Mouse (Mus musculus): ENCODE data around the gene Pi16. TPM values are rescaled to one million over a fixed set of nuclear protein-coding genes. Genes with fewer than 3 reads are reported as not detected.
"Not testable (repeated sequence)": the region's sequence is repeated elsewhere in the genome, so short reads cannot be mapped to it uniquely, and the experiment has no call there.

Gene Pi16
- total RNA-seq, 2 experiments from 2014 or later: 4.8 to 8.5 TPM

- ATAC-seq (replicated peaks; ENCODE audit: poor library complexity): no peak
Measured at GRCm38 (mm10) chr17:29327691-29328090, 10.2 kb downstream of the Pi16 start.

GRCm38 (mm10) chr17:29330221-29330620 is 12.7 kb downstream of the Pi16 start:
- no peak for ATAC-seq (replicated peaks; ENCODE audit: poor library complexity)

- ATAC-seq (replicated peaks; ENCODE audit: poor library complexity): peak; percentile 75
Measured at GRCm38 (mm10) chr17:29330671-29331410, 13.4 kb downstream of the Pi16 start.

- ATAC-seq (replicated peaks; ENCODE audit: poor library complexity): no peak
Measured at GRCm38 (mm10) chr17:29332186-29332685, 14.8 kb downstream of the Pi16 start.

- no peak for ATAC-seq (replicated peaks; ENCODE audit: poor library complexity)
Measured at GRCm38 (mm10) chr17:29336266-29336990, 18.9 kb downstream of the Pi16 start.

- ATAC-seq (replicated peaks; ENCODE audit: poor library complexity): no peak
Measured at GRCm38 (mm10) chr17:29337979-29338823, 20.7 kb downstream of the Pi16 start.

- no peak for ATAC-seq (replicated peaks; ENCODE audit: poor library complexity)
Measured at GRCm38 (mm10) chr17:29339170-29339768, 21.8 kb downstream of the Pi16 start.

- no peak for ATAC-seq (replicated peaks; ENCODE audit: poor library complexity)
Measured at GRCm38 (mm10) chr17:29340406-29341261, 23.2 kb downstream of the Pi16 start.

GRCm38 (mm10) chr17:29341591-29342003 is 24.1 kb downstream of the Pi16 start:
- ATAC-seq (replicated peaks; ENCODE audit: poor library complexity): peak; percentile 66

- no peak for ATAC-seq (replicated peaks; ENCODE audit: poor library complexity)
Measured at GRCm38 (mm10) chr17:29342010-29342910, 24.8 kb downstream of the Pi16 start.

- no peak for ATAC-seq (replicated peaks; ENCODE audit: poor library complexity)
Measured at GRCm38 (mm10) chr17:29343241-29343640, 25.8 kb downstream of the Pi16 start.

- ATAC-seq (replicated peaks; ENCODE audit: poor library complexity): no peak
Measured at GRCm38 (mm10) chr17:29345272-29345671, 27.8 kb downstream of the Pi16 start.

- ATAC-seq (replicated peaks; ENCODE audit: poor library complexity): no peak
Measured at GRCm38 (mm10) chr17:29346496-29347125, 29.1 kb downstream of the Pi16 start.

- peak; percentile 6; the same call in 1 of the 2 replicates for ATAC-seq (replicated peaks; ENCODE audit: poor library complexity)
Measured at GRCm38 (mm10) chr17:29347126-29347644, 29.7 kb downstream of the Pi16 start.

GRCm38 (mm10) chr17:29347645-29348256 is 30.3 kb downstream of the Pi16 start, which contains the start of gene Mtch1:
TSS of gene Mtch1 (minus strand) at chr17:29347934.
- ATAC-seq (replicated peaks; ENCODE audit: poor library complexity): peak; percentile 98

- no peak for ATAC-seq (replicated peaks; ENCODE audit: poor library complexity)
Measured at GRCm38 (mm10) chr17:29348996-29349395, 31.5 kb downstream of the Pi16 start.

GRCm38 (mm10) chr17:29351056-29351455 is 33.6 kb downstream of the Pi16 start:
- ATAC-seq (replicated peaks; ENCODE audit: poor library complexity): not testable (repeated sequence)

Data from megakaryocyte progenitor cell, adult 5-6 weeks (primary cell).